Mouse (Mus musculus) granulocyte monocyte progenitor cell, adult 5-6 weeks (primary cell): ENCODE data around the gene Foxb2. TPM values are rescaled to one million over a fixed set of nuclear protein-coding genes. Genes with fewer than 3 reads are reported as not detected.

Experiments
- ATAC-seq: replicated peaks from 2 replicates; pipeline ENCODE4 v1.8.0; 2016; ENCODE audit warnings: mild to moderate bottlenecking, moderate TSS enrichment, inconsistent platforms; ENCODE audit not compliant: poor library complexity, severe bottlenecking
- total RNA-seq, 2 experiments: library from RNA; stranded (forward) in 1 of 2; stranded (reverse) in 1 of 2; fragments of 200-712, 200-1000 nt in 1 of 2; fragments of >200 nt in 1 of 2; fragmentation: Nextera tagmentation in 1 of 2; gene quantifications; 2 replicates each; pipeline ENCODE4 v1.2.3; 2014 to 2017

Gene Foxb2
- total RNA-seq, 2 experiments from 2014 or later = not detected

- peak; percentile 71 for ATAC-seq
These were observed 45.9 kb downstream of the Foxb2 start for GRCm38 (mm10) chr19:16827657-16828056.

- no peak for ATAC-seq
These were observed 48.4 kb downstream of the Foxb2 start for GRCm38 (mm10) chr19:16825228-16825627.

Other genes starting within 250 kb of the Foxb2 start
- gene Vps13a, start 92.9 kb downstream of the Foxb2 start, total RNA-seq (2014; fragmentation: Nextera tagmentation) = 50.6 and 60.5 TPM in 2 replicates
- gene Vps13a, start 92.9 kb downstream of the Foxb2 start, total RNA-seq (2017) = 63.0 and 65.9 TPM in 2 replicates
- 0.34 TPM in 1 of 2 replicates, not detected in the other for gene Prune2, start 82.3 kb upstream of the Foxb2 start, total RNA-seq (2014; fragmentation: Nextera tagmentation)
- gene Prune2, start 82.3 kb upstream of the Foxb2 start, total RNA-seq (2017) = 1.8 and 2.7 TPM in 2 replicates